Mouse (Mus musculus) intestine, embryonic 16.5 days (tissue): ENCODE measurements at regions not wholly inside any gene's neighbourhood (a gene's known extent, or its start where the extent isn't known, plus 50 kb on each side); places are given as distances from the start of the nearest gene placed in this dataset.

Experiments used
- ATAC-seq: fragments of 200-750 bp; cut with Nextera tagmentation; 2 replicates; pipeline ENCODE4 v1.8.0; 2017; ENCODE audit warnings: moderate TSS enrichment, moderate library complexity
- H3K27ac ChIP-seq: fragments of 300-500 bp; sonication (generic); 2 replicates; pipeline ENCODE4 v1.5.1; 2014; ENCODE audit warnings: mild to moderate bottlenecking, low read length
- H3K27me3 ChIP-seq: fragments of 300-500 bp; sonication (generic); replicated peaks from 2 replicates; pipeline ENCODE4 v1.6.1; 2014; ENCODE audit warnings: low read length, control low read depth, mixed read lengths; ENCODE audit not compliant: control insufficient read depth, insufficient read depth
- H3K36me3 ChIP-seq: fragments of 300-500 bp; sonication (generic); 2 replicates; pipeline ENCODE4 v1.6.1; 2014; ENCODE audit warnings: low read length, control low read depth; ENCODE audit not compliant: control insufficient read depth, insufficient read depth
- H3K4me1 ChIP-seq: fragments of 300-500 bp; sonication (generic); 2 replicates; pipeline ENCODE4 v1.6.1; 2014; ENCODE audit warnings: low read length, control low read depth, mixed read lengths; ENCODE audit not compliant: control insufficient read depth, insufficient read depth
- H3K4me2 ChIP-seq: fragments of 300-500 bp; sonication (generic); 2 replicates; pipeline ENCODE4 v1.6.1; 2014; ENCODE audit warnings: low read depth, low read length, control low read depth
- H3K4me3 ChIP-seq: fragments of 300-500 bp; sonication (generic); 2 replicates; pipeline ENCODE4 v1.5.1; 2014; ENCODE audit warnings: mild to moderate bottlenecking, low read length
- H3K9ac ChIP-seq: fragments of 300-500 bp; sonication (generic); 2 replicates; pipeline ENCODE4 v1.6.1; 2014; ENCODE audit warnings: low read depth, low read length
- H3K9me3 ChIP-seq: fragments of 300-500 bp; sonication (generic); 2 replicates; pipeline ENCODE4 v1.6.1; 2016; ENCODE audit warnings: low read length, control low read depth; ENCODE audit not compliant: control insufficient read depth
- WGBS: fragments of 180-500 bp; shearing (Covaris S2); extraction: QIAGEN DNeasy Blood & Tissue Kit; methylation state at CpG from one replicate; pipeline ENCODE4 v1.1.7; 2014; 5-methylcytosine and 5-hydroxymethylcytosine counted together

DNA sequence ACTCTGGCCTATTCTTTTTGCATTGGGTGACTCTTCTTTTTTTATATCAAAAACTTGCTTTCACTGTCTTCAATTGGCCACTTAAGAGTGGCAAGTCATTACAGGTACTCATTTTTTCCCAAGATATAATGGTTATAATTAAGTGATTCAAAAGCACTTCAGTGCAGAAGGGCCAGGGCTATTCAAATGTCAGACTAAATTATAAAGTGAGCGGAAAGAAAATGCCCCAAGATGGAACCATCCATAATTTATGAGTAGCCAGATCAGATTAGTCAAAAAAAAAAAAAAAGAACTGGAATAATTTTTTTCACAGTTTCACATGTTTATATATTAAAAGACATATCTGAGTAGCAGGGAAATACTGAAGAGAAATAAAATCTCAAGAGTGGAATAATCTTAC is 333.8 kb upstream of the 4930452B06Rik start:
- ATAC-seq: no peak
- Histone ChIP-seq H3K9me3 (no peaks in the 10 kb centered on the region), H3K4me3 (no peak overlapping the region), H3K4me2 (no peak overlapping the region), H3K9ac (no peak overlapping the region), H3K4me1 (no peaks in the 10 kb centered on the region), H3K36me3 (no peaks in the 10 kb centered on the region), H3K27ac (no peak overlapping the region), H3K27me3 (no peaks in the 10 kb centered on the region)
- 76% methylated on average over 1 of the region's 1 CpGs for WGBS

DNA sequence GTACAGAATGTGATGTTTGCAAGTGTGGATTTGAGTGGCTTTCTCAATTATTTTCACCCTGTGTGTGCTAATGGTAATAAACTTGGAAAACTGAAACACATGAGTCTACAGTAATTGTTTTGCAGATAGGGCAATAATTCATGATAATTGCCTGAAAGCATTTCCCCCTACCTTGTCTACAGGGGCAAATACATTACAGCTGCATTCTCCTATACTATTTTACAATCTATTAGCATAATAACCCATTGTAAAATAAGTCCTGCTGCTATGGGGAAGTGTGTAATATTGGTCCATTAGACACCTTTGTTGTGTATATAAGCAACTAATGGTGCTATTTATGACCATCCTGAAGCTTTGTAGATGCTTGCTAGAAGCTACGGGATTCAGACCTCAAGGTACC is 327.4 kb upstream of the 4930452B06Rik start:
- H3K9ac ChIP-seq: no peak overlapping the region
- WGBS: 78% methylated on average over 1 of the region's 1 CpGs
- H3K4me1 ChIP-seq: no peaks in the 10 kb centered on the region
- H3K27ac ChIP-seq: no peak overlapping the region
- H3K4me2 ChIP-seq: no peak overlapping the region
- no peak for ATAC-seq
- H3K4me3 ChIP-seq: no peak overlapping the region
- H3K9me3 ChIP-seq: no peaks in the 10 kb centered on the region
- H3K36me3 ChIP-seq: no peaks in the 10 kb centered on the region
- no peaks in the 10 kb centered on the region for H3K27me3 ChIP-seq

DNA sequence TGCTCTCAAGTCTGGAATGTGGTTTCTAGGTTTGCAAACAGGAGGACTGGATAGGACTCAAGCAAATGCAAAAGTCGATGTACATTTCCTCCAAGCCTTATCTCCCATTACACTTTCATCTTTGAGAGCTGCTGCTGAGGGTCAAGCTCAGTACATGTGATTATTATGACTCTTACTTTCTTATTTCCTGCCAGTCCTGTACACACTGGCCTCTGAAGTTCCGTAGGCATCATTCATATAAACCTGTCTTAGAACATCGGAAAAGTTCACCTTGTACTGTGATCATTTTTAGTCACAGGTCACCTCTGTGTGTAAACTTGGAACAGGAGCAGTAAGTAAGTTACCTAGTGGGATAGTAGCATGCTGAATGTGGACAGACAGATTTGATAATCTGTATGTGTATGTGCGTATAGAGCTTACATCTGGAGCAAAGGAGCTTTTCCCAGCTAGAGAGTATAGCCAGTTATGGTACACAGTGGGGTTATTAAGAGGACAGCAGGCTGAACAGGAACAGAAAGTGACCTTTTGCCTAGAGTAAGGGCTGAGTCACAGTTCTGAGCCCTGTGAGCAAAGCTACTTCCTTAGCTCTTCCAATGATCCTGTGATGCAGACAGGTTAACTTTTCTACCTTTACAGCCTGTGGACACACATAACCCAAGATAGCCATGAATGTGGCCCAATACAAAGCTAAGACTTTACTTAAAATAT is 319.2 kb upstream of the 4930452B06Rik start:
- H3K27me3 ChIP-seq: no peaks in the 10 kb centered on the region
- no peak overlapping the region for H3K27ac ChIP-seq
- no peaks in the 10 kb centered on the region for H3K9me3 ChIP-seq
- H3K4me1 ChIP-seq: no peaks in the 10 kb centered on the region
- 80% methylated on average over 4 of the region's 4 CpGs for WGBS
- H3K4me2 ChIP-seq: no peak overlapping the region
- no peak overlapping the region for H3K9ac ChIP-seq
- ATAC-seq: no peak
- no peak overlapping the region for H3K4me3 ChIP-seq
- no peaks in the 10 kb centered on the region for H3K36me3 ChIP-seq

DNA sequence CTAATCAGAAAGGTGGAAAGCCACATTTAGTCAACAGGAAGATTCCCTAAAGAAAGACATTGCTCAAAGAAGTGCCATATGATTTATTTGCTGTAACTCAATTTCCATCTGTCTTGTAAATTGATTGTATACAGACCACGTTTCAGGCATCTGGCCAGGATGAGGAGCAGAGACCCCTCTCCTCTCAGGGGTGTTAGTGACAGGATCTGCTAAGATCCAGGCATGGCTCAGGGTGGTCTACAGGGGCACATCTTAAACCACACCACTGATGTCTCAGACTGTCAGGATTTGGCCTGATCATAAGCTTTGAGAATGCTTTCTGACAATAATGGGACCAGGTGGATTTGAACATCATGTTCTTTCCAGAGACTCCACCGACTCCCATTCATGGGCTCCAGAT is 295.5 kb upstream of the 4930452B06Rik start:
- H3K4me3 ChIP-seq: no peak overlapping the region
- WGBS: 40% methylated on average over 2 of the region's 2 CpGs
- no peaks in the 10 kb centered on the region for H3K4me1 ChIP-seq
- H3K4me2 ChIP-seq: no peak overlapping the region
- no peaks in the 10 kb centered on the region for H3K9me3 ChIP-seq
- H3K27me3 ChIP-seq: no peaks in the 10 kb centered on the region
- no peak overlapping the region for H3K9ac ChIP-seq
- H3K36me3 ChIP-seq: no peaks in the 10 kb centered on the region
- H3K27ac ChIP-seq: no peak overlapping the region
- ATAC-seq: no peak

DNA sequence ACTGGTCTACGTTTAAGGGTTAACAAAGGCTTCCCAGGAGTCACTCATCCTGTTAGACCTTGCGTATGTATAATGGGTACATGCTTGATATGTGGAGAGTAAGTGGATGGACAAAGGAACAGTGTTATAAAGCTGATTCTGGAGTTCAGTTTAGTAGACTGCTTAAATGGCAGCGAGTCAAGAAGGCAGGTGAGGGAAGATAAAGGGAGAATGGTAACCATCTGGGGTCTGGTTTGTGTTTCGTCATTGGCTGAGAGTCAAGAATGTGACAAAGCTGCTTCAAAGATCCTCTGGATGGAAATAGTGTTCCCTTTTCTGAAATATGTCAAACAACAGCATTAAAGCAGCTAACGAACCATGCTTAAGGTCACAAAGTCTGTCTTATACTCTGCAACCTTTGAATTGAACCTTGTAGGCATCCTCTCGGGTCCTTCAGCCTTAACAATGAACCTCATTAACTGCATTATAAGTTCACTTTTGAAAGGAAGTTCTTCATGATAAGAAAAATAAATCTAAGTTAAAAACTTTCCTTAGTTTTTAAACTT is 286.9 kb upstream of the 4930452B06Rik start:
- 46% methylated on average over 6 of the region's 6 CpGs for WGBS
- H3K4me3 ChIP-seq: no peak overlapping the region
- no peak overlapping the region for H3K4me2 ChIP-seq
- H3K9ac ChIP-seq: no peak overlapping the region
- H3K4me1 ChIP-seq: no peaks in the 10 kb centered on the region
- H3K36me3 ChIP-seq: no peaks in the 10 kb centered on the region
- H3K27ac ChIP-seq: no peak overlapping the region
- no peaks in the 10 kb centered on the region for H3K9me3 ChIP-seq
- H3K27me3 ChIP-seq: no peaks in the 10 kb centered on the region
- no peak for ATAC-seq

DNA sequence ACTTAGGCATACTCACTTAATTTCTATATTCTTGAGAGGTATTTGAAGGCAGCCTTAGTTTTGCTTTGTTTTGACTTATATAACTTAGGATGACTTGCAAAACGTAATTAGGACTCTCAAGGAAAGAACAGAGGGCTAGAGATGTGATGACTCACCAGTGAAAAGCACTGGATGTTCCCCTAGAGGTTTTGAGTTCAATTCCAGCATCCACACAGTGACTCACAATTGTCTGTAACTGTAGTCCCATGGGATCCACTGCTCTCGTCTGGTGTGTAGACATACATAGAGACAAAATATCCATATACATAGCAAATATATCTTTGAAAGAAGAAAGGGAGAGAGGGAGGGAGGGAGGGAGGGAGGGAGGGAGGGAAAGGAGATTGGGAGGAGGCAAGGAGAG is 282.7 kb upstream of the 4930452B06Rik start:
- Histone ChIP-seq H3K4me2 (no peak overlapping the region), H3K4me3 (no peak overlapping the region), H3K4me1 (no peaks in the 10 kb centered on the region), H3K9ac (no peak overlapping the region), H3K9me3 (no peaks in the 10 kb centered on the region), H3K36me3 (no peaks in the 10 kb centered on the region), H3K27me3 (no peaks in the 10 kb centered on the region), H3K27ac (no peak overlapping the region)
- WGBS: 61% methylated on average over 2 of the region's 2 CpGs
- ATAC-seq: no peak

DNA sequence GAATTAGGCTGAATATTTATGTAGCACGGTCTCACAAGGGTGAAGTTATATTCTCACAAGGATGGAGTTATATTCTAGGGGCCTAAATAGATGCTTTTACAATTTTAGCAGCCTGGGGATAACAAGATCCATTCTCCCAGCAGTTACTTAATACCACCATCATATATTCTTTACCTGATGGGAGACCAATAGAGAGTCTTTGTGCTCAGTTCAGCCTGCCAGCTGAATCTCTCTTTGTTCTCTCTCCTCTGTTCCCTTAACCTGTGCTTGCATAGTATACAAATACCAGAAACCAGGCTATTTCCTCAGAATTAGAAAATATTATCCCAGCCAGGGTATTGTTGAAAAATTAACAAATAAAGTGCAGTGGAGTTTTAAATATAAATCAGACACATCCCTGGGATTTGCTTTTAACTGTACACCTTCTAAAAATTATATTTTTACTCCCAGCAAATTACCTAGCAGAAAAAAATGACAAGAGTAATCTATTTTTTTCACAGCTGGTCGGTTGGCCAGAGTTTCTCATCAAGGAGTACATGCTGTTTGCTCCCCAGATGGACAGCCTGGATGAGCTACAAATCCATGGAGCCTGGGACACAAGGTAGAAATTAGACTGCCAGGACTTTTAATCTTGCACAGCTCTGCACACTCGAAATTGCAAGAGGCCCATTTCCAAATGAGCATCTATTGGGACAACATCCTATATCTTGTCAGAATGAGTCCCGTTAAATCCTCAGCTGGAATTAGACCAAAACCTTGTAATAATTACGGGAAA is 281.0 kb upstream of the 4930452B06Rik start:
- no peaks in the 10 kb centered on the region for H3K9me3 ChIP-seq

DNA sequence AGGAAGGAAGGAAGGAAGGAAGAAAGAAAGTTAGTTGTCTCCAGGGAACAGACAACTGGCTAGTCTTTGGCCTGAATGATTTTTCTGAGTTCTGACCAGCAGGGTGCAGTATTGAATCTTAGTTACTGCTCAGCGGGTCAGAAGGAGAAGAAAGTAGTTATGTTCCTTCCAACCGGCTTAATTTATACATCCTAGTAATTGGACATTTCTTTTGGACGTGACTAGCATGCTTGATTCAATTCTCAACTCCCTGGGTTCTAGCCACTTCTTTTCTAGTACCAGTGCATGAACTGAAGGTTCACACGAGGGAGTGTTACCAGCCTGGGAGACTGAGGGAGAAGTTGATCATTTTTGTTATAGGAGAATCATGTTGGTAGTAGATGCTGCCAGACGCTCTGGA is 269.1 kb upstream of the 4930452B06Rik start:
- no peaks in the 10 kb centered on the region for H3K36me3 ChIP-seq
- H3K4me2 ChIP-seq: no peak overlapping the region
- H3K4me3 ChIP-seq: no peak overlapping the region
- H3K4me1 ChIP-seq: no peaks in the 10 kb centered on the region
- H3K27me3 ChIP-seq: no peaks in the 10 kb centered on the region
- ATAC-seq: no peak
- 27% methylated on average over 5 of the region's 5 CpGs for WGBS
- no peaks in the 10 kb centered on the region for H3K9me3 ChIP-seq
- no peak overlapping the region for H3K27ac ChIP-seq
- no peak overlapping the region for H3K9ac ChIP-seq

More for the DNA sequence above, 281.0 kb upstream of the 4930452B06Rik start:
- Histone ChIP-seq H3K27me3 (no peaks in the 10 kb centered on the region), H3K9ac (no peak overlapping the region), H3K27ac (no peak overlapping the region), H3K36me3 (no peaks in the 10 kb centered on the region), H3K4me3 (no peak overlapping the region), H3K4me1 (no peaks in the 10 kb centered on the region), H3K4me2 (no peak overlapping the region)
- ATAC-seq: no peak
- 69% methylated on average over 5 of the region's 5 CpGs for WGBS
